Mouse (Mus musculus) MEL-GATA-1-ER (cell line): ENCODE results near the gene Frmpd3.
"Not testable (repeated sequence)": the region's sequence is repeated elsewhere in the genome, so short reads cannot be mapped to it uniquely, and the experiment has no call there.

Source experiments
- DNase-seq: peaks from one replicate; pipeline ENCODE4 v3.0.0-alpha.2; 2012; ENCODE audit warnings: low read depth; ENCODE audit errors: extremely low read depth

The Frmpd3 gene

GRCm38 (mm10) chrX:140341656-140342392 is at the start of gene Frmpd3:
Gene Frmpd3 (plus strand): TSS chrX:140342263.
- DNase-seq: no peak

GRCm38 (mm10) chrX:140303731-140304130 is 38.3 kb upstream of the Frmpd3 start:
- no peak for DNase-seq

DNA sequence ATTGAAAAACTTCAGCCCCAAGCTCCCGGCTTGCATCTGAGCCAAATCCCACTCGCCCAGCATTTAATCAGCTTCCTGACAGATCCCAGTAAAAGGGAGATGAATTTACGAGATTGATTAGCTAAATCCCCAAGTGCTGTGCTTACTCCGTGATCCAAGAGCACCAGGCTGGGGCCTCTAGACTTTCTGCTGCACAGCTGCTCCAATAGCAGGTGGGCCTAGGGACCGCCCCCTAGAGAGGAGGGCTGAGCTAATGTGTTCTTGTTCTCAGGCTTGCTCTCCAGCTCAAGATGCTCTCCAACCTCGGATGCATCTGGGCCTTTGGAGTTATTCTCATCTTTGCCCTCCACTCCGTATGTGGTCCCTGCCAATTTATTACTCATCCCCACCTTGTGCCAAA is 36.4 kb upstream of the Frmpd3 start:
- no peak for DNase-seq

DNA sequence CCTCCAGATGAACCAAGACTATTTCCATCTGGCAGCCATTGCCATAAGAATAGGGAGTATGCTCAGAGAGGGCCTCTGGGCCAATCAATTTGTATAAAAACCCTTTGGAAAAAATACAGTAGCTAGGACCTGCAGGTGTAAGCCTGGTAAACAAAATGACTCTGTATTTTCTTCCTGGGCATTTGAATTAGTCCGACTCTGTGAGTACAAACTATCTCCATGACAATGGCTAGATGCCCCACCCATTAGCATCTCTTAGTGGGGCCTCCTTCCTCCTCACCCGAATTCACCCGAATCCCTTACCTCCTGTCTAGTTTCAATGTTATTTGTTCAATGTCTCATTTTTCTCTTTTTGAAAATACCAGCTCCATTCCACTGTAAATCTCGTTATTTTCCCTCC is 24.1 kb upstream of the Frmpd3 start:
- no peak for DNase-seq

- no peak for DNase-seq
Observed at GRCm38 (mm10) chrX:140319131-140319530, 22.9 kb upstream of the Frmpd3 start.

DNA sequence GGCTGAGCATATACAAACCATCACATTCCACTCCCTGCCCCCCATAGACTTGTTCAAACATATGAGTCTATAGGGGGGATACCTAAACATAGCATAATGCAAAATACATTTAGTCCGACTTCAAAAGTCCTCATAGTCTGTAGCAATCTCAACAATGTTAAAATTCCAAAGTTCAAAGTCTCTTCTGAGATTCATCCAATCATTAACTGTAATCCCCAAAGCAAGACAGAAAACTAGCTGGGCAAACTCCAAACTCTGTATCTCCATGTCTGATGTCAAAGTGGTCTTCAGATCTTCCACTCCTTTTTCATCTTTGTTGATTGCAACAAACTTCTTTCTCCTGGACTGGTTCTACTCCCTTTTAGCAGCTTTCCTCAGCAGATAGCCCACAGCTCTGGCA is 21.4 kb upstream of the Frmpd3 start:
- DNase-seq: not testable (repeated sequence)

GRCm38 (mm10) chrX:140342393-140343163 is 515 bp downstream of the Frmpd3 start:
- no peak for DNase-seq

GRCm38 (mm10) chrX:140375628-140376027 is 33.6 kb downstream of the Frmpd3 start:
- no peak for DNase-seq

DNA sequence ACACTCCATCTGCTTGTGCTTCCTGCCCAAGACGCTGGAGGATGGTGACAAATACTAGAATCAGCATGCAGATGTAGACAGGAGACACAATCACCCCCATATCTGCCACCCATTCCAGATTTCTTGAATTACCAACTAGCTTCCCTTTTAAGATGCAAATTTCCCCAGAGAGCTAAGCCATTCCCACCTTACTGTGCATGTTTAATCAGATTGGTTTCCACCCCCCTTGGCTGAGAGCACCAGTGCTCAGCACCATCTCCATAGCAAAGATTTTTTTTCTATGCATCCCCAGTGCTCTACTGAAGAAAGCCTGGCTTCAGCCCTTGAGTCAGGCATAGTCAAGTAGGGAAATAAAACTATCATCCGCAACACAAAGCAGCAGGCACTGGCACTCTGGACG is 57.9 kb downstream of the Frmpd3 start:
- DNase-seq: no peak

DNA sequence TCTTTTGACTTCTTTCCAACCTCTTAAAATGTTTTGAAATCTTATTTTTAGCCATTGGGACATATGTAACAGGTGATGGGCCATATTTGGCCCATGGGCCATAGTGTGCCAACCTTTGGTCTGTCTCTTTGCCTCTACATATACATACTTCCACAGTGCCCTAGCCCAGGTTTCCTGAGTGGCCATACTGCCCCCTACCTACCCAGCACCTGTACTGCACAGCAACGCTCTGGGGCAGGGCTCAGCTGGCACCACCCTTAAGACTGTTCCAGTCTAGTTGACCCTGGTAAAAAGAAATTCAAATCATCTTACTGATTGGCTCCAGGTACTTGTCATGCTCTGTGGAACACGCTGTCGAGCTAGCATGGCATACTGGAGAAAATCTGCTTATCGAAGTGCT is 60.8 kb downstream of the Frmpd3 start:
- DNase-seq: no peak

DNA sequence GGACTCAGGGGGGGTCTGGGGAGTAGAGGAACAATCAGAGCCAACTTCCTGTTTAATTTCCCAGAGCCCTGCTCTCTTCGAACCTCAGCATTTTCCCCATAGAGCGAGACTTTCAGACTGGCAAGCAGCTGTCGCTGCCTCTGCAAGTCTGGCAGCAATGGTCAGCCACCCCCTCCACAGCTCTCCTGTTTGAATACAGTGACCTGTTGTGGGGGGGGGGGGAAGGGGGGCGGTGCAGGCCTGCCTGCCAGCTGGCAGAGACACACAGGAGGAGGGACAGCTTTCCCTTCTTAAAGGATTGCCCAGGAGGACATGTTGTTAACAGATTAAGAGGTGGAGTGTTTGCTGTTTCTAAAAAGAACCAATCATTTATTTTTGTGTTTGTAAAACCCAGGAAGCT is 64.0 kb downstream of the Frmpd3 start:
- no peak for DNase-seq

- peak; percentile 67 for DNase-seq
Observed at GRCm38 (mm10) chrX:140406501-140406900, 64.4 kb downstream of the Frmpd3 start.

DNA sequence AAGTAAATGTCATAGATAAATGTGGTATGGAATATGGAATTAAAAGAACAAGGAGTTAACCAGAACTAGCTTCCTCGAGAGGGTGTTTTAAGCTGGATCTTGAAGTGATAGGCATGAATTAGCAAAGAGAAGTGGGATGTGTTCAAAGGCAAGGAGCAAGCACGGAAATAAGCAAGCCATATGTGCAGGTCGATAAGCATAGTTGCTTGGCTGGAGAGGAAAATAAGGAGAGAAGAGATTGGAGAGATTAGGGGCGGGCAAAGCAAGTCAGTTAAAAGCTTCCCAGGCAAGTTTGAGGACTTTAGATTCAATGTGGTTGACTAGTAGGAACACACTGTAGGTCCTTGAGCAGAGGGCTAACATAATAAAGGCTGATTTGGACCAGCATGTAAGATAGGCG is 65.5 kb downstream of the Frmpd3 start:
- DNase-seq: peak; percentile 76

GRCm38 (mm10) chrX:140418467-140418866 is 76.4 kb downstream of the Frmpd3 start:
- no peak for DNase-seq

DNA sequence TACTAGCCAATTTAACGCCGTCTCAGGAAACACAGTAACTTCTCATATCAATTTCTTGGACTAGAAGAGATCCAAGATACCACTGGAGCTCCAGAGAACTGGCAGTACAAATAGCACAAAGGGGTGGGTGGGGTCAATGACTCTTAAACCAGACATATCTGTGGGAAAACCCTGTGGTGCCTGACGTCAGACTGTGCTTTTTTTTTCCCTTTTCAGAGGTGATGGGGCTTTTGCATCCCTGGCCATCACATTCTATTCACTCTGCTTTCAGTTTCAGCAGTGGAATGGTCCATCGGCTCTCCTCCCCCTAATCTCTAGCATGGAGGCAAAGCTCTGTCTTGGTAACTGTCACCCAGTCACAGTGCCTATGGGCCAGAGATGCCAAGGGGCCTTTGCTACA is 85.1 kb downstream of the Frmpd3 start:
- no peak for DNase-seq

DNA sequence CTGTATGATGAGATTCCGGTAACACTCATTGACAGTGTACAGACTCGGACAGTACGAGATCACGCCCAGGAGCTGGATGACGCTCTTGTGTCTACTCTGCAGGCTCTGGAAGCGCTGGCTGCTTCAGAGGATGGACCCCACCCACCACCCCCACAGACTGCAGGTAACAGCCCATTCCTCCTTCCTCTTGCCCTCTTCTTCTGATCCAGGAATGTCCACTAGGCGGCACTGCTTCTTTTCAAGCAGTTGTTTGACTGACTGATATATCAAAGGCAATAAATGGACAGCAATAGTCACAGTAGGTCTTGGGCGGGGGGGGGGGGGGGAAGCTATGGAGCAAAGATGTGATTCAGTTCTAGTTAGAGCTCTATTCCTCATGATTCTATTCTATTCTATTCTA is 86.2 kb downstream of the Frmpd3 start:
- DNase-seq: peak; percentile 18

DNA sequence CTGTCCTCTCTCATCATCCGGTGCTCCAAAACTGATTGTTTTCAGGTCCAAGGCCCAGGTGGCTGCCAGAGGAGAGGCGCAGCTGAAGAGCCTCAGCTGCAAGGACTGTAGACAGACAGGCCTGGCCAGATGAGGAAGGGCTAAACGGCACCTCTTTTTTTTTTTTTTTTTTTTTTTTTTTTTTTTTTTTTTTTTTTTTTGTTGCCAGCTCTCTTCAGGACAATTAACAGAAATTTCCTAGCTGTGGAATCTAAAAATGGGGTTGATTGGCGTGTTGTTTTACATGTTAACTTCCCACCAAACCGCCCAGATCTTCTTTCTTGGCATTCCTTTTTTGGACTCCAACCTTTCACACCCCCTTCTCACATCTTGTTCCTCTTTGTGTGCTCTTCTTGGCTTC is 87.9 kb downstream of the Frmpd3 start:
- no peak for DNase-seq

GRCm38 (mm10) chrX:140430506-140430905 is 88.4 kb downstream of the Frmpd3 start:
- DNase-seq: no peak

DNA sequence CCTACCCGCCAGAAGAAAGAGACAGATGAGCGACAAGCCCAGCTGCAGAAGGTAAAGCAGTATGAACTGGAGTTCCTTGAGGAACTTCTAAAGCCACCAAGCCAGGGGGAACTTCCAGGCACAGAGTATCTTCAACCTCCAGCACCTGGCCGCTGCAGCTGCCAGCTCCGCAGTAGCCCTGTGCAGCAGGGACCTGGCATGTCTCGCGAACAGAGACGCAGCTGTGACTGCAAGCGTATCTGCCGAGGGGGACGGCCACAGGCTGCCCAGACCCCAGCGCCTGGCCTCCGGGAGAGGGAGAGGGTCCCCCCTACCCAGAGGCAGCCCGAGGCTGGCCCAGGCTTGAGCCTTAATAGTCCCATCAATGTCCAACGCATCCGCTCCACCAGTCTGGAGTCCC is 89.9 kb downstream of the Frmpd3 start:
- no peak for DNase-seq

DNA sequence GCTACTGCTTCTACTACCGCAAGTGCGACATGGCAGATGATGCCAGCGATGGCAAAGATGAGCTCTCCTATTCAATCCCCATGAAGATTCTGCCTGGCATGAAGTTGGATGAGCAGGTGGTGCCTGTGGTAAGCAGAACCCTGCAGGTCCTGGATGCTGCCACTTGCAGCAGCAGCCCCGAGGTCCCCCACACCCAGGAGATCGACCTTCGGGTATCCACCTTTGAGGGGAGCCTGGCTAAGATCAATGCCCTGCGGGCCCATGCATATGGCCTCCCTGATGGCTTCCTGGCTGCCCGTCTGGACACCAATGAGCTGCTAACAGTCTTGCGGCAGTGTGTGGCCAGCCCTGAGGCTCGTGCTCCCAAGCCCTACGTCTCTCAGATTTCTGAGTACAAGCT is 90.7 kb downstream of the Frmpd3 start:
- no peak for DNase-seq

DNA sequence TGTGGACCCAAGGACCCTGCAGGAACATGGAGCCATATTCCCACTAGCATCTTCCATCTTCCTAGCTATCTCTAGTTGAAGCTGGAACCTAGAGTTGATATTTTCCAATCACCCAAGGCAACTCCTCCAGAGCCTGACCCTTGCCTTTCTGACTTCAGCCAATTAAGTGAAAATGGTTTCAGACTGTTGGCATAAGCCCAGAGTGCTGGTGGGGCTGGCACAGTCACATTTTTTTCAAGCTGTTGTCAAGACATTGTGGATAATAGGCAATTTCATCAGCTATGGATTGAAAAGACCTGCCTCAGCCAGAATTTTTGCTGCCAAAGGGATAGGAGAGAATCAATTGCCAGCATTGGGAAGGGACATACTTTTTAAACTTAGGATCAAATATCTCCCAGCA is 95.8 kb downstream of the Frmpd3 start:
- no peak for DNase-seq

DNA sequence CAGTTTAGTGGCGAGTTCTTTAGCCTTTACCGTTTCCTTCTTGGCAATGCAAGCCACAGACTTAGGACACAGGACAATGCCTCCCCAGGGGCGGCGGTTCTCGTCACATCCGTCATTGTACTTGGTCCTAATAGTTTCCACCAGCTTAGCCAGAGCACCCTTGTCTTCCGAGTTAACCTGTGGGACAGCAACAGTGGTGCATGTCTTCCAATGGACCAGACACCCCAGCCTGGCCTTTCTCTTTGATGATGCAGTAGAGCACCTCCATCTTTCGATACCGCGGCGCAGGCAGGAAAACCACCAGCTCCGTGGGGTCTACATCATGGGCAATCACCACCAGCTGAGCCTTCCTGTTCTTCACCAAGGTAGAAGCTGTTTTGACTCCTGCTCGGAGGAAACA is 103.5 kb downstream of the Frmpd3 start:
- no peak for DNase-seq

GRCm38 (mm10) chrX:140450071-140450470 is 108.0 kb downstream of the Frmpd3 start:
- DNase-seq: no peak
